ENCODE assay signal across 9 mouse cellular contexts in genomic region chr17:55445250-55446184, GRCm38 (mm10). TPM values are rescaled to one million over a fixed set of nuclear protein-coding genes. Genes with fewer than 3 reads are reported as not detected.
A peak's percentile ranks its signal among the peaks of the same experiment; 100 is the strongest.
DNase-seq lines count a peak whose midpoint lies in the region; ATAC-seq and TF ChIP-seq lines count a peak whose summit lies in the region.
"Had no signal": no experiment of that assay in that cellular context is flagged by ENCODE, and none has a peak within 500 bp of the region (broad histone marks: within the 10 kb centered on the region; RNA-seq: fewer than 3 reads in every experiment).

Gene St6gal2, plus strand, starts transcription at chr17:55445382.

- no peaks in the 10 kb centered on the region for H3K36me3 ChIP-seq in lung, embryonic 15.5 days
- no peaks in the 10 kb centered on the region for H3K36me3 ChIP-seq in midbrain, embryonic 15.5 days (replicated peaks)

- ATAC-seq in lung, embryonic 15.5 days (ENCODE audit: borderline replicate concordance, extremely low read depth, low FRiP score, low TSS enrichment) = peak; percentile 83
- peak; percentile 93 for ATAC-seq in midbrain, embryonic 15.5 days (replicated peaks)

- H3K27ac ChIP-seq in lung, embryonic 15.5 days = no peak within 1 kb of the TSS
- peak within 1 kb of the TSS; percentile 98 for H3K27ac ChIP-seq in left cerebral cortex, adult 2 months
- H3K27ac ChIP-seq in midbrain, embryonic 15.5 days = peak within 1 kb of the TSS; percentile 99

- H3K4me2 ChIP-seq in lung, embryonic 15.5 days = peak within 1 kb of the TSS; percentile 87
- peak within 1 kb of the TSS; percentile 55 for H3K4me2 ChIP-seq in midbrain, embryonic 15.5 days

- peaks cover 38% of the 10 kb centered on the region for H3K27me3 ChIP-seq in lung, embryonic 15.5 days
- H3K27me3 ChIP-seq in midbrain, embryonic 15.5 days (replicated peaks) = no peaks in the 10 kb centered on the region

- WGBS in lung, embryonic 15.5 days = 2% methylated on average over 84 of the region's 84 CpGs
- WGBS in midbrain, embryonic 15.5 days = under 1% methylated on average over 84 of the region's 84 CpGs

- H3K9me3 ChIP-seq in lung, embryonic 15.5 days = no peaks in the 10 kb centered on the region
- no peaks in the 10 kb centered on the region for H3K9me3 ChIP-seq in midbrain, embryonic 15.5 days

- intact Hi-C loops in left cerebral cortex, adult 2 months (cut with DNase I) = loop anchor here (5.0 to 10.0 kb wide), 3 partner anchors 38 to 361 kb away; no protein-coding TSS in a partner anchor

- H3K9ac ChIP-seq in lung, embryonic 15.5 days = peak within 1 kb of the TSS; percentile 27
- H3K9ac ChIP-seq in midbrain, embryonic 15.5 days = peak within 1 kb of the TSS; percentile 82

- DNase-seq in lung, postnatal 36 days = no peak
- peak; percentile 7 to 17 for DNase-seq in cerebellum, postnatal 36 days
- peak; percentile 77 for DNase-seq in frontal cortex, postnatal 36 days (ENCODE audit: low spot score in 2 of 2)
- peak; percentile 75 to 78 for DNase-seq in left cerebral cortex, adult 2 months (ENCODE audit: extremely low spot score in 1 of 2, low spot score in 2 of 2)
- no peak for DNase-seq in gastrocnemius, adult 18-20 months (ENCODE audit: low spot score)
- DNase-seq in thymus, postnatal 14 days = no peak

- H3K4me1 ChIP-seq in lung, embryonic 15.5 days = peaks cover 4% of the 10 kb centered on the region; the same call in 1 of the 2 replicates
- peaks cover 35% of the 10 kb centered on the region for H3K4me1 ChIP-seq in midbrain, embryonic 15.5 days

- no peak for TF ChIP-seq CTCF in left cerebral cortex, adult 2 months (IDR thresholded peaks at IDR 0.05)

- H3K4me3 ChIP-seq in lung, embryonic 15.5 days = peak within 1 kb of the TSS; percentile 44
- H3K4me3 ChIP-seq in left cerebral cortex, adult 2 months = peak within 1 kb of the TSS; percentile 87
- peak within 1 kb of the TSS; percentile 79 for H3K4me3 ChIP-seq in midbrain, embryonic 15.5 days

RNA-seq across cellular contexts. Expression of gene St6gal2, which starts in this region (rescaled TPM):
- 0.92 and 1.4 TPM in 2 replicates for polyA plus RNA-seq in lung, embryonic 15.5 days (2015; fragmentation: Nextera tagmentation; extraction: Ambion mirVana)
- total RNA-seq in left cerebral cortex, adult 2 months (2021) = 10 to 100 TPM; 36.7 to 47.0 TPM
- polyA plus RNA-seq in midbrain, embryonic 15.5 days (2015; fragmentation: Nextera tagmentation; extraction: Ambion mirVana) = 36.6 and 40.8 TPM in 2 replicates
- total RNA-seq in gastrocnemius, adult 18-20 months (2021) = not detected
- polyA plus RNA-seq: spleen, adult 2 months had no signal

Comparison
In these comparisons a context has a peak if more than half of its experiments do, and no peak if none do; other contexts are left out.
1. RNA of gene St6gal2 (total RNA-seq): 36.7 to 47.0 TPM in left cerebral cortex, adult 2 months; not detected in gastrocnemius, adult 18-20 months; every median in the first group is over 10 times any median in the second.
2. RNA of gene St6gal2 (polyA plus RNA-seq): 36.6 to 40.8 TPM in midbrain, embryonic 15.5 days; 0.92 to 1.4 TPM in lung, embryonic 15.5 days; every median in the first group is over 10 times any median in the second.
3. DNase-seq: peak in cerebellum, postnatal 36 days (2 of 2), frontal cortex, postnatal 36 days (2 of 2) and left cerebral cortex, adult 2 months (2 of 2); none in lung, postnatal 36 days (single experiment), gastrocnemius, adult 18-20 months (single experiment) and thymus, postnatal 14 days (single experiment).
4. Peak in every context shown above with its lines, with median percentiles within 50 percentile points of each other: H3K4me3 ChIP-seq.